Mouse (Mus musculus): ENCODE results near the gene Nup133. TPM values are rescaled to one million over a fixed set of nuclear protein-coding genes. Genes with fewer than 3 reads are reported as not detected.

The Nup133 gene
- polyA plus RNA-seq, 2 experiments: 27.0 to 32.2 TPM

- ATAC-seq (ENCODE audit: low FRiP score, low read depth) (no peak), DNase-seq (ENCODE audit: low spot score) (no peak)
- TF ChIP-seq POLR2A (IDR thresholded peaks at IDR 0.05; ENCODE audit: borderline replicate concordance, extremely low read depth, insufficient read depth, insufficient read length): no peak
- no peaks in the 10 kb centered on the region for H3K9me3 ChIP-seq (ENCODE audit: control insufficient read depth, low read length)
- H3K4me2 ChIP-seq (replicated peaks; ENCODE audit: low read depth, low read length, severe bottlenecking): no peak overlapping the region
- H3K36me3 ChIP-seq (ENCODE audit: control insufficient read depth, insufficient read depth, low read length): no peaks in the 10 kb centered on the region
- no peak overlapping the region for H3K27ac ChIP-seq (replicated peaks; ENCODE audit: low read depth, low read length)
- 81% methylated on average over 6 of the region's 6 CpGs for WGBS
- no peaks in the 10 kb centered on the region for H3K4me1 ChIP-seq (ENCODE audit: control insufficient read depth, insufficient read depth, low read length)
- no peaks in the 10 kb centered on the region for H3K27me3 ChIP-seq (ENCODE audit: control insufficient read depth, insufficient read depth, low read length)
- no peak overlapping the region for H3K4me3 ChIP-seq (replicated peaks; ENCODE audit: low read length)
- no peak overlapping the region for H3K9ac ChIP-seq (ENCODE audit: low read depth, low read length, severe bottlenecking)
These were observed 75.7 kb downstream of the Nup133 start for GRCm38 (mm10) chr8:123873364-123873763.

- no peak overlapping the region for H3K4me2 ChIP-seq (replicated peaks; ENCODE audit: low read depth, low read length, severe bottlenecking)
- H3K9ac ChIP-seq (ENCODE audit: low read depth, low read length, severe bottlenecking): no peak overlapping the region
- DNase-seq (ENCODE audit: low spot score) (no peak), ATAC-seq (ENCODE audit: low FRiP score, low read depth) (peak; percentile 63)
- no peak overlapping the region for H3K4me3 ChIP-seq (replicated peaks; ENCODE audit: low read length)
- WGBS: 65% methylated on average over 9 of the region's 9 CpGs
- no peaks in the 10 kb centered on the region for H3K9me3 ChIP-seq (ENCODE audit: control insufficient read depth, low read length)
- no peaks in the 10 kb centered on the region for H3K4me1 ChIP-seq (ENCODE audit: control insufficient read depth, insufficient read depth, low read length)
- no peaks in the 10 kb centered on the region for H3K36me3 ChIP-seq (ENCODE audit: control insufficient read depth, insufficient read depth, low read length)
- no peak overlapping the region for H3K27ac ChIP-seq (replicated peaks; ENCODE audit: low read depth, low read length)
- no peak for TF ChIP-seq POLR2A (IDR thresholded peaks at IDR 0.05; ENCODE audit: borderline replicate concordance, extremely low read depth, insufficient read depth, insufficient read length)
- no peaks in the 10 kb centered on the region for H3K27me3 ChIP-seq (ENCODE audit: control insufficient read depth, insufficient read depth, low read length)
These were observed 77.0 kb downstream of the Nup133 start for GRCm38 (mm10) chr8:123872048-123872447.

GRCm38 (mm10) chr8:123866971-123867370 is 82.1 kb downstream of the Nup133 start:
- 41% methylated on average over 5 of the region's 5 CpGs for WGBS

DNA sequence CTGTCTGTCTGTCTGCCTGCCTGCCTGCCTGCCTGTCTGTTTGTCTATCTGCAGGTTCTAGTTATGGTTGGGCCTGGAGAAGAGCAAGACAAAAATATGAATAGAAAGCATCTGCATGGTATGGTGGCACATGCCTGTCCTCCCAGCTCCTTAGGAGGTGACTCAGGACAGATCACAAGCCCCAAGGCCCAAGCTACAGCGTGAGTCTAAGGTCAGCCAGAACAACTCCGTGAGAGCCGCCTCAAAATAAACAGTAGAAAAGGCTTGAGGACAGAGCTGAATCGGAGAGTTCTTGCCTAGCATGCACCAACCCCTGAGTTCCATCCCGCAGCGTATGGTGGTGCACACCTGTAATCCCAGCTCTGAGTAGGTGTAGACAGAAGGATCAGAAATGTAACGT is 83.3 kb downstream of the Nup133 start:
- no peaks in the 10 kb centered on the region for H3K36me3 ChIP-seq (ENCODE audit: control insufficient read depth, insufficient read depth, low read length)
- ATAC-seq (ENCODE audit: low FRiP score, low read depth) (no peak), DNase-seq (ENCODE audit: low spot score) (no peak)
- WGBS: 77% methylated on average over 7 of the region's 7 CpGs
- H3K9me3 ChIP-seq (ENCODE audit: control insufficient read depth, low read length): no peaks in the 10 kb centered on the region
- no peak overlapping the region for H3K27ac ChIP-seq (replicated peaks; ENCODE audit: low read depth, low read length)
- TF ChIP-seq POLR2A (IDR thresholded peaks at IDR 0.05; ENCODE audit: borderline replicate concordance, extremely low read depth, insufficient read depth, insufficient read length): no peak
- H3K4me3 ChIP-seq (replicated peaks; ENCODE audit: low read length): no peak overlapping the region
- H3K27me3 ChIP-seq (ENCODE audit: control insufficient read depth, insufficient read depth, low read length): no peaks in the 10 kb centered on the region
- H3K4me2 ChIP-seq (replicated peaks; ENCODE audit: low read depth, low read length, severe bottlenecking): no peak overlapping the region
- no peaks in the 10 kb centered on the region for H3K4me1 ChIP-seq (ENCODE audit: control insufficient read depth, insufficient read depth, low read length)
- no peak overlapping the region for H3K9ac ChIP-seq (ENCODE audit: low read depth, low read length, severe bottlenecking)

More at GRCm38 (mm10) chr8:123866971-123867370, 82.1 kb downstream of the Nup133 start:
- no peak for DNase-seq (ENCODE audit: low spot score)
- no peak overlapping the region for H3K9ac ChIP-seq (ENCODE audit: low read depth, low read length, severe bottlenecking)
- H3K4me2 ChIP-seq (replicated peaks; ENCODE audit: low read depth, low read length, severe bottlenecking): no peak overlapping the region
- H3K9me3 ChIP-seq (ENCODE audit: control insufficient read depth, low read length): no peaks in the 10 kb centered on the region
- H3K27me3 ChIP-seq (ENCODE audit: control insufficient read depth, insufficient read depth, low read length): no peaks in the 10 kb centered on the region
- H3K4me1 ChIP-seq (ENCODE audit: control insufficient read depth, insufficient read depth, low read length): no peaks in the 10 kb centered on the region
- TF ChIP-seq POLR2A (IDR thresholded peaks at IDR 0.05; ENCODE audit: borderline replicate concordance, extremely low read depth, insufficient read depth, insufficient read length): no peak
- H3K36me3 ChIP-seq (ENCODE audit: control insufficient read depth, insufficient read depth, low read length): no peaks in the 10 kb centered on the region
- H3K27ac ChIP-seq (replicated peaks; ENCODE audit: low read depth, low read length): no peak overlapping the region
- H3K4me3 ChIP-seq (replicated peaks; ENCODE audit: low read length): no peak overlapping the region
- no peak for ATAC-seq (ENCODE audit: low FRiP score, low read depth)

DNA sequence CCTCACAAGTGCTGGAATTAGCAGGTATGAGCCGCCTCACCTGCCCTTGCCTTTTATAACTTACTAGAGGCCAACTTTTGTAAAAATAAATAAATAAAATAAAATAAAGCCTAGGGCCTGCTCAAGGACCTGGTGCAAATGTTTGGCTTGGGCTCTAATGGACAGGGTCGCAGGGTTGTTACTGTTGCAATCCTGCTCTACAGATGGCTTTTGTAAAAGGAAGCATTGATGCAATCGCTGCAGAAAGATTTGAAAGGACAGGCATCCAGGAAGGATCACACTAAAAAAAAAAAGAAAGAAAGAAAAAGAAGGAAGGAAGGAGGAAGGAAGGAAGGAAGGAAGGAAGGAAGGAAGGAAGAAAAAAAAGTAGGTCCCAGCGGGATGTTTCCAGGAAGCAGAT is 88.7 kb downstream of the Nup133 start:
- Histone ChIP-seq H3K4me3 (replicated peaks; ENCODE audit: low read length) (peak overlapping the region; percentile 82), H3K27ac (replicated peaks; ENCODE audit: low read depth, low read length) (no peak overlapping the region), H3K4me2 (replicated peaks; ENCODE audit: low read depth, low read length, severe bottlenecking) (peak overlapping the region; percentile 85), H3K9me3 (ENCODE audit: control insufficient read depth, low read length) (no peaks in the 10 kb centered on the region), H3K4me1 (ENCODE audit: control insufficient read depth, insufficient read depth, low read length) (0 out of 2 replicates have a peak, but pooled peaks cover 4% of the 10 kb centered on the region), H3K9ac (ENCODE audit: low read depth, low read length, severe bottlenecking) (no peak overlapping the region; the same call in 1 of the 2 replicates), H3K36me3 (ENCODE audit: control insufficient read depth, insufficient read depth, low read length) (no peaks in the 10 kb centered on the region), H3K27me3 (ENCODE audit: control insufficient read depth, insufficient read depth, low read length) (no peaks in the 10 kb centered on the region; the same call in 1 of the 2 replicates)
- no peak for TF ChIP-seq POLR2A (IDR thresholded peaks at IDR 0.05; ENCODE audit: borderline replicate concordance, extremely low read depth, insufficient read depth, insufficient read length)
- ATAC-seq (ENCODE audit: low FRiP score, low read depth) (no peak), DNase-seq (ENCODE audit: low spot score) (no peak)
- WGBS: 73% methylated on average over 4 of the region's 4 CpGs
